Mouse (Mus musculus) heart, embryonic 12.5 days (tissue): ENCODE data around the gene Rufy4. TPM values are rescaled to one million over a fixed set of nuclear protein-coding genes. Genes with fewer than 3 reads are reported as not detected.
A peak's percentile ranks its signal among the peaks of the same experiment; 100 is the strongest.
"Not testable (repeated sequence)": the region's sequence is repeated elsewhere in the genome, so short reads cannot be mapped to it uniquely, and the experiment has no call there.

Source experiments
- ATAC-seq: fragments of 200-750 bp; cut with Nextera tagmentation; 2 replicates; pipeline ENCODE4 v1.8.0; 2017; ENCODE audit warnings: moderate TSS enrichment, moderate library complexity; ENCODE audit not compliant: insufficient number of reproducible peaks, low FRiP score
- H3K27ac ChIP-seq: fragments of 300-500 bp; sonication (generic); 2 replicates; pipeline ENCODE4 v1.5.1; 2016; ENCODE audit warnings: mild to moderate bottlenecking, moderate library complexity; ENCODE audit not compliant: poor library complexity, severe bottlenecking
- H3K27me3 ChIP-seq: fragments of 300-500 bp; sonication (generic); replicated peaks from 2 replicates; pipeline ENCODE4 v1.6.1; 2016; ENCODE audit warnings: mild to moderate bottlenecking, moderate library complexity
- H3K36me3 ChIP-seq: fragments of 300-500 bp; sonication (generic); 2 replicates; pipeline ENCODE4 v1.6.1; 2016; ENCODE audit warnings: mild to moderate bottlenecking, moderate library complexity
- H3K4me1 ChIP-seq: fragments of 300-500 bp; sonication (generic); replicated peaks from 2 replicates; pipeline ENCODE4 v1.6.1; 2016; ENCODE audit warnings: mild to moderate bottlenecking
- H3K4me2 ChIP-seq: fragments of 300-500 bp; sonication (generic); 2 replicates; pipeline ENCODE4 v1.6.1; 2016; ENCODE audit warnings: mild to moderate bottlenecking, moderate library complexity
- H3K4me3 ChIP-seq: fragments of 300-500 bp; sonication (generic); 2 replicates; pipeline ENCODE4 v1.5.1; 2016; ENCODE audit warnings: mild to moderate bottlenecking
- H3K9ac ChIP-seq: fragments of 300-500 bp; sonication (generic); 2 replicates; pipeline ENCODE4 v1.6.1; 2016; ENCODE audit warnings: mild to moderate bottlenecking, moderate library complexity
- H3K9me3 ChIP-seq: fragments of 300-500 bp; sonication (generic); replicated peaks from 2 replicates; pipeline ENCODE4 v1.6.1; 2016; ENCODE audit warnings: mild to moderate bottlenecking, moderate library complexity
- WGBS: fragments of 180-500 bp; shearing (Covaris S2); methylation state at CpG from one replicate; pipeline ENCODE4 v1.1.7; 2016; 5-methylcytosine and 5-hydroxymethylcytosine counted together
- polyA plus RNA-seq: library from polyadenylated mRNA; unstranded; fragments of >200 nt; fragmentation: Nextera tagmentation; extraction: Ambion mirVana; gene quantifications from 2 replicates; pipeline ENCODE4 v1.2.1, GENCODE M21; 2016

The Rufy4 gene
- polyA plus RNA-seq, 1 experiment from 2014 or later: 0.28 TPM

DNA sequence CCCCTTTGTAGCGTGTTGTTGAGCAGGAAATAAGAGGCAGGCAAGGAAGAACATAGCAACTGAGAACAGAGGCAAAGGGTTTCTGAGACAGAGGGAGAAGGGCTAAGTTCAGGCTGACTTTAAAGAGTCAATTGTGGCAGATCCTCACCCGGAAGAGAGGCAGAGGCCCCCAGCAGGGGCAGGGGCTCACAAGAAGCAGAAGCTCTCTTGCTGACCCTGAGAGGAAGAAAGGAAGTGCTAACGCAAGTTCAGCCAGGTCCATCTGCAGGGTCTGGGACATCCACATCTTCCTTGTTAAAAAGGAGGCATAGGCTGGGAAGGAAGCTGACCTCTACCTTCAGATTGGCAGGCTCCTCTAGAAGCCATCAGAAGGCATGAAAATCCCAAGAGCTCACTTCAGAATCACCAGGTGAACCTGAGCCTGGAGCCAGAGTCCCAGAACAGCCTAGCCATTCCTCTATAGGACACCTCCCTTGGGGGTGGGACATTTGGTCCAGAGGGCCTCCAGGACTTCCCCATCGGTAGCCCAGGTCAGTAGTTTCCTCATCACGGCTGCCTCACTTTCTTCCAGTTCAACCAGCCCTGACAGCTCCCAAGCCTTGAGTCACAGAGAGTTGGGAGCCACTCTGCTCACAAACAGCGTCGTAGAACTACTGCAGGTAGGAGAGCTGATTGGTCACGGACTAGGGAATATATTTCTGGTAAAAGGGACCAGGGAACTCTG lies 28.3 kb downstream of the Rufy4 start, which contains the start of gene Cxcr2:
Gene Cxcr2 (plus strand): TSS at position 529 of the 724 bp plus-strand sequence.
- no peak within 1 kb of the TSS for H3K4me2 ChIP-seq
- 64% methylated on average over 8 of the region's 8 CpGs for WGBS
- H3K9ac ChIP-seq: no peak within 1 kb of the TSS
- ATAC-seq: no peak
- H3K27ac ChIP-seq: no peak within 1 kb of the TSS
- H3K9me3 ChIP-seq: no peaks in the 10 kb centered on the region
- peaks cover 40% of the 10 kb centered on the region for H3K4me1 ChIP-seq
- no peaks in the 10 kb centered on the region for H3K36me3 ChIP-seq
- H3K4me3 ChIP-seq: no peak within 1 kb of the TSS
- no peaks in the 10 kb centered on the region for H3K27me3 ChIP-seq

- Histone ChIP-seq H3K4me2 (no peak overlapping the region), H3K27me3 (no peaks in the 10 kb centered on the region), H3K4me3 (no peak overlapping the region), H3K36me3 (no peaks in the 10 kb centered on the region), H3K4me1 (peaks cover 32% of the 10 kb centered on the region), H3K27ac (peak overlapping the region; percentile 84; the same call in 1 of the 2 replicates), H3K9ac (no peak overlapping the region), H3K9me3 (no peaks in the 10 kb centered on the region)
- ATAC-seq: no peak
- WGBS: 88% methylated on average over 6 of the region's 6 CpGs
Measured at GRCm38 (mm10) chr1:74155435-74156012, 30.2 kb downstream of the Rufy4 start.

DNA sequence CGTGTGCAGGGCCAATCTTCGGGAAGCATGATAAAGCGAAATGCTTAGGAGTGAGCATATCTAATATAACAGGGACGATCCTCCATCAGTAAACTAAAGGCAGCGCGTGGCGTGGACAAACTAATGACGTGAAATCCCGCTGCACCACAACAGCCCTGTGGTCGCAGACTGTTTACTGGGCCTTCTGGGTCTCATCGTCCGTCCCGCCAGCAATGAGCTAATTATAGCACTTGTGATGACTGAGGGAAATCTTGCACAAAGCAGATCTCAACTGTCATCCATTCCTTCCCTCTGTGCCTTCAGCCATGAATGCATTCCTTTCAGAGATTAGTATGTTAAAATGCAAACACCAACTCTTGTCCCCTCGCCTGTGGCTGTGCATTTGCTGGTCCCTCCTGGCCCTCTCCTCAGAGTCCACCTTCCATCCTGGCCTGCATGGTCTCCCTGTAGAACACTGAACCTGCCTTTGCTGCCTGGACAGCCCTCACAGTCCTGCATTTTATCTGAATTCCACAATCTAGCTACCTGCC lies 31.1 kb downstream of the Rufy4 start:
- Histone ChIP-seq H3K9ac (no peak overlapping the region; the same call in 1 of the 2 replicates), H3K4me2 (peak overlapping the region; percentile 30), H3K4me3 (no peak overlapping the region), H3K36me3 (no peaks in the 10 kb centered on the region), H3K27me3 (no peaks in the 10 kb centered on the region), H3K27ac (peak overlapping the region; percentile 84), H3K9me3 (no peaks in the 10 kb centered on the region), H3K4me1 (peaks cover 23% of the 10 kb centered on the region)
- 42% methylated on average over 14 of the region's 14 CpGs for WGBS
- 0 out of 2 replicates have a peak, but pooled peaks have one; percentile 25 for ATAC-seq

DNA sequence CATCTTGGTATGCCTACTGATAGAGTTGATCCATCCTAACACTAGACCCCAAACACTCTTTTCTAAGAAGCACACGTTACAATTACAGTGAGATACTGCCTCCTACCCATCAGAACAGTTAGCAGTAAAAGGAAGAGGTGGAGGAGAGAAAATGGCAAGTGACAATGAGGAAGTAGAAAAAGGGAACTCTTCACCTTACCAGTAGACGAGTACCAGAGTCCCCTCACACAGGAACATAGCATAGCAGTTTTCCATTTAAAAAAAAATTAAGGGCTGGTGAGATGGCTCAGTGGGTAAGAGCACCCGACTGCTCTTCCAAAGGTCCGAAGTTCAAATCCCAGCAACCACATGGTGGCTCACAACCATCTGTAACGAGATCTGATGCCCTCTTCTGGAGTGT lies 34.3 kb downstream of the Rufy4 start:
- not testable (repeated sequence) for ATAC-seq, H3K36me3 ChIP-seq, H3K4me2 ChIP-seq, H3K9me3 ChIP-seq, H3K4me3 ChIP-seq, H3K27ac ChIP-seq, H3K27me3 ChIP-seq, H3K9ac ChIP-seq
- peaks cover 19% of the 10 kb centered on the region for H3K4me1 ChIP-seq
- WGBS: 82% methylated on average over 5 of the region's 5 CpGs

DNA sequence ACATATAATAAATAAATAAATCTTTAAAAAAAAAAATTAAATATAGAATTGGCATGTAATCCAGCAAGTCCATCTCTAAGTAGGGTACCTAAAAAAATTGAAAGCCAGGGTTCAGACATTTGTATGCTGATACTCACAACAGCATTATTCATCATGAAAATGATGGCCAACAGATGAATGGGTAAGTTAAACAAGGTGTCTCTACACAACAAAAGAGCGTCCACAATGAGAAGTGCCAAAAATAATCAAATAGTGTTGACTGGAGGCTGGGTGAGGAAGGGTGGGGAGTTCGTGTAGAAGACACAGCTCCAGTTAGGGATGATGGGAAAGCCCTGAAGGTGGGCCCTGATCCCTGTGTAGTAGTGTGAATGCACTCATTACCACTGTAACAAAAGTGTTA lies 34.7 kb downstream of the Rufy4 start:
- Histone ChIP-seq H3K36me3 (no peaks in the 10 kb centered on the region), H3K27me3 (no peaks in the 10 kb centered on the region), H3K4me2 (no peak overlapping the region), H3K4me3 (no peak overlapping the region), H3K9ac (no peak overlapping the region), H3K4me1 (peaks cover 19% of the 10 kb centered on the region), H3K9me3 (no peaks in the 10 kb centered on the region), H3K27ac (no peak overlapping the region)
- no peak for ATAC-seq
- 42% methylated on average over 2 of the region's 2 CpGs for WGBS

DNA sequence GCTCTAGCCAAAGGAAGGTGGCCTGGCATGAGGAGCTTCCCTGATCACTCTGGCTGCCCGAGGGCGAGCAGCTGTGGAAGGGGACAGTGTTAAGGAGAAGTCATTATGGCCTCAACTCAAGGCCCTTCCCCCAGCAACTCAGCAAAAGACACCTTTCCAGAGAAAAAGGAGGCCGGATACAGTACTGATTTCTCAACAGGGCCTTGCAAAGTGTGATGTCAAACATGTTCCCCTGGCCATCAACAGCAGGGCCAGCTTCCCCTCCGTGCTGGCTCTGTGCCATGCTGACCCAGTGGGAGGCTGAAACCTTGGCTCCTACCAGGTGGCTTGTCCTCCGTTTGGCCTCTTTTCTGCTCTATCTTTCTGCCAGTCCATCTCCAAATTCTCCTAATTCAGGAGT lies 41.8 kb downstream of the Rufy4 start:
- H3K36me3 ChIP-seq: no peaks in the 10 kb centered on the region
- ATAC-seq: no peak
- H3K4me2 ChIP-seq: no peak overlapping the region
- H3K4me1 ChIP-seq: no peaks in the 10 kb centered on the region
- H3K9me3 ChIP-seq: no peaks in the 10 kb centered on the region
- WGBS: 65% methylated on average over 5 of the region's 5 CpGs
- no peak overlapping the region for H3K27ac ChIP-seq
- H3K27me3 ChIP-seq: no peaks in the 10 kb centered on the region
- H3K9ac ChIP-seq: no peak overlapping the region
- no peak overlapping the region for H3K4me3 ChIP-seq

- Histone ChIP-seq H3K9ac (no peak overlapping the region), H3K36me3 (no peaks in the 10 kb centered on the region), H3K4me3 (no peak overlapping the region), H3K27me3 (no peaks in the 10 kb centered on the region), H3K27ac (no peak overlapping the region), H3K4me1 (peaks cover 3% of the 10 kb centered on the region; the same call in 1 of the 2 replicates), H3K9me3 (no peaks in the 10 kb centered on the region), H3K4me2 (no peak overlapping the region)
- ATAC-seq: no peak
- WGBS: 89% methylated on average over 3 of the region's 3 CpGs
Measured at GRCm38 (mm10) chr1:74169721-74170120, 44.4 kb downstream of the Rufy4 start.

DNA sequence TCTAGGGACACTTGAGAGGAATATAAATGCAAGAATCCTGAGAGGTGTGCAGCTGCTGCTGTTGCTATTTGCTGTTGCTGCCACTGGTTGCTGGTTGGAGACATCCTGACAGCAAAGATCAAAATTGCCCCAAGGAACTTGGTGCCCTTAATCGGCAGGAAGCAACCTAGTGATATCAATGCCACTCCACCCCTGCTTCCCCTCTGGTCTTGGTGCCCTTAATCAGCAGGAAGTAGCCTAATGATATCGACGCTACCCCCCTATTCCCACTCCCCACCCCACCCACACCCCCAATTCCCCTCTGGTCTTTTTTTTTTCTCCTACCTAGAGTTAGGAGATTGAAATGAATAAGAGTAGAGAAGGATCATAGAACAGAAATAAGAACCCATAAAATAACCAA lies 47.4 kb downstream of the Rufy4 start:
- no peak for ATAC-seq

DNA sequence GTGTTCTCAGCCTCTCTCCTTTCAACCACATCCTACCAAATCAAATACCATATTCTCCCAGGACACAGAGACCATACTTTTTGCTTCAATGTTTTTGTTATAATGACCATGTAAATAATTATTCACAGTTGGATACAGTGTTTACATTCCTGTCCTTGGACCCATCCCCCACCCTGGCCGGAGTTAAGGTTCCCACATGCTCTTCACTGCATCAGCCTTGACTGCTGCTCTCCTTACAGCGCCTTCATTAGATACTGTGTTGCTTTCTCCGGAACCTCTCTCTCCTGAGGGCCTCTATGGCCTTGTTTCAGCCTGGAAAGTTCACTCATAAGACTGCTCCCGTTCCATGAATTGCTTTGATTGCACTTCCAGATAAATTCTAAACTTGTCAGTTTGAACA lies 50.4 kb downstream of the Rufy4 start:
- no peak overlapping the region for H3K27ac ChIP-seq
- ATAC-seq: no peak
- WGBS: 63% methylated on average over 4 of the region's 4 CpGs

More for the DNA sequence above, 47.4 kb downstream of the Rufy4 start:
- Histone ChIP-seq H3K27ac (no peak overlapping the region), H3K4me1 (peaks cover 4% of the 10 kb centered on the region; the same call in 1 of the 2 replicates), H3K36me3 (no peaks in the 10 kb centered on the region), H3K4me3 (no peak overlapping the region), H3K27me3 (no peaks in the 10 kb centered on the region), H3K9me3 (no peaks in the 10 kb centered on the region), H3K4me2 (no peak overlapping the region), H3K9ac (no peak overlapping the region)
- WGBS: 52% methylated on average over 3 of the region's 3 CpGs

GRCm38 (mm10) chr1:74178618-74179017 lies 53.3 kb downstream of the Rufy4 start:
- H3K27ac ChIP-seq: no peak overlapping the region
- WGBS: 62% methylated on average over 3 of the region's 3 CpGs

More for the DNA sequence above, 50.4 kb downstream of the Rufy4 start:
- H3K9me3 ChIP-seq: no peaks in the 10 kb centered on the region
- H3K4me2 ChIP-seq: no peak overlapping the region
- H3K4me3 ChIP-seq: no peak overlapping the region
- H3K4me1 ChIP-seq: peaks cover 24% of the 10 kb centered on the region
- H3K9ac ChIP-seq: no peak overlapping the region
- no peaks in the 10 kb centered on the region for H3K27me3 ChIP-seq
- no peaks in the 10 kb centered on the region for H3K36me3 ChIP-seq

GRCm38 (mm10) chr1:74179624-74180408 lies 54.5 kb downstream of the Rufy4 start:
- Histone ChIP-seq H3K9ac (no peak overlapping the region), H3K9me3 (no peaks in the 10 kb centered on the region), H3K4me1 (peaks cover 24% of the 10 kb centered on the region), H3K27ac (peak overlapping the region; percentile 46), H3K4me2 (no peak overlapping the region), H3K27me3 (no peaks in the 10 kb centered on the region), H3K4me3 (no peak overlapping the region), H3K36me3 (no peaks in the 10 kb centered on the region)
- ATAC-seq: peak; percentile 79
- 29% methylated on average over 9 of the region's 9 CpGs for WGBS

More at GRCm38 (mm10) chr1:74178618-74179017, 53.3 kb downstream of the Rufy4 start:
- no peak overlapping the region for H3K4me3 ChIP-seq
- H3K9me3 ChIP-seq: no peaks in the 10 kb centered on the region
- peaks cover 24% of the 10 kb centered on the region for H3K4me1 ChIP-seq
- no peaks in the 10 kb centered on the region for H3K27me3 ChIP-seq
- no peak overlapping the region for H3K4me2 ChIP-seq
- H3K9ac ChIP-seq: no peak overlapping the region
- no peaks in the 10 kb centered on the region for H3K36me3 ChIP-seq
- ATAC-seq: no peak
